Mouse (Mus musculus): Measurements from ENCODE around the gene Fam84b. TPM values are rescaled to one million over a fixed set of nuclear protein-coding genes. Genes with fewer than 3 reads are reported as not detected.

Fam84b gene
- polyA plus RNA-seq, 1 experiment from 2014 or later = 12.1 TPM

DNA sequence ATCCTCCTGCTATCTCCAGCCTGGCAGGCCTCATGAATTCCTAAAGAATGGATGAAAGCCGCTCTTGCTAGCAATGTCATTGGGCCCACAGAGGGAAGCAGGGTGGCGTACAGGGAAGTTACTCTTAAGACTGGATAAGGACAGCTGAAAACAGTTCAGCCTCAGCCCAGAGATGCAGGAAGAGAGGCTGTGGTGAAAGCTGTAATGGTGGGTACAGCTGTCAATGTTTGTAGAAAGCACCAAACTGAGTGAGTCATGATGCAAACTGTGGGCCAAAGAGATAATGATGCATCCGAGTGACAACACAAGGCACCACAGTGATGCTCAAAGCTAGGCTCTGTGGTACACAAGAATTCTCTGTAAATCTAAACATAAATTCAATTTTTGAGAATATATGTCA, 39.0 kb downstream of the Fam84b start:
- Histone ChIP-seq H3K27ac (replicated peaks; ENCODE audit: low read depth, low read length) (no peak overlapping the region), H3K9me3 (replicated peaks; ENCODE audit: control insufficient read depth, low read length) (no peaks in the 10 kb centered on the region), H3K4me1 (ENCODE audit: control insufficient read depth, insufficient read depth, low read length) (no peaks in the 10 kb centered on the region), H3K27me3 (ENCODE audit: control insufficient read depth, insufficient read depth, low read length) (no peaks in the 10 kb centered on the region), H3K4me2 (ENCODE audit: low read depth, low read length) (no peak overlapping the region), H3K36me3 (replicated peaks; ENCODE audit: control insufficient read depth, insufficient read depth, low read depth, low read length) (no peaks in the 10 kb centered on the region), H3K9ac (replicated peaks; ENCODE audit: low read length) (no peak overlapping the region), H3K4me3 (ENCODE audit: low read depth, low read length) (no peak overlapping the region)
- ATAC-seq (replicated peaks; ENCODE audit: insufficient number of reproducible peaks, low FRiP score, low TSS enrichment, low read depth) = no peak
- no peak for DNase-seq (ENCODE audit: low spot score)
- 89% methylated on average over 3 of the region's 3 CpGs for WGBS

DNA sequence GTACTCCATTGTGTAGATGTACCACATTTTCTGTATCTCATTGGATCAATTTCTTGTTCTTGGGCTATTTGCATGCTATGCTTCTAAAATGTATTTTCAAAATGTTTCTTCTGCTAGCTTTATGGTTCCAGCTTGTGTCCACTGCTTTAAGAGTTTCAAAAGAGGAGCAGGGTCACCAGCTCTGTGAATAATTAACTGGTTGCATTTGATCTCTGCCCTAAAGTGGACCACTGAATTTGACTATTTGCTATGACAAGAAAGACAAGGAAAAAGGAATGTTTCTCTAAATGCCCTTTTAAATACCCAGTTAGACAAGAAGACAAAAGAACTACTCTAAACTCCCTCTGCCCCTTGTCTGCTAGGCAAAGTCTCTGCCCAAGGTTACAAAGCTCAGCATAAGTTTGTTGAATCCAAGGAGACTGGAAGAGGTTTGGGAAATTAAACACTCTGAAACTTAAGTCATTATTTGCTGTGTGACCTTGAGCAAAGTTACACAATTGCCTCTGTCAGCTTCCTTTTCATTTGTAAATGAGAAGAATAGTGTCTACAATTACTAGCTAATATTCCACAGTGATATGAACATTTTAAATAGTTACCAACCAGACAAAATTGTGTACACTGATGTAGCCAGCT, 60.4 kb downstream of the Fam84b start:
- no peak overlapping the region for H3K27ac ChIP-seq (replicated peaks; ENCODE audit: low read depth, low read length)
- no peaks in the 10 kb centered on the region for H3K36me3 ChIP-seq (replicated peaks; ENCODE audit: control insufficient read depth, insufficient read depth, low read depth, low read length)
- no peaks in the 10 kb centered on the region for H3K9me3 ChIP-seq (replicated peaks; ENCODE audit: control insufficient read depth, low read length)
- no peak overlapping the region for H3K4me2 ChIP-seq (ENCODE audit: low read depth, low read length)
- H3K9ac ChIP-seq (replicated peaks; ENCODE audit: low read length) = no peak overlapping the region
- ATAC-seq (replicated peaks; ENCODE audit: insufficient number of reproducible peaks, low FRiP score, low TSS enrichment, low read depth) (no peak), DNase-seq (ENCODE audit: low spot score) (no peak)
- no peaks in the 10 kb centered on the region for H3K4me1 ChIP-seq (ENCODE audit: control insufficient read depth, insufficient read depth, low read length)
- H3K27me3 ChIP-seq (ENCODE audit: control insufficient read depth, insufficient read depth, low read length) = no peaks in the 10 kb centered on the region
- H3K4me3 ChIP-seq (ENCODE audit: low read depth, low read length) = no peak overlapping the region

DNA sequence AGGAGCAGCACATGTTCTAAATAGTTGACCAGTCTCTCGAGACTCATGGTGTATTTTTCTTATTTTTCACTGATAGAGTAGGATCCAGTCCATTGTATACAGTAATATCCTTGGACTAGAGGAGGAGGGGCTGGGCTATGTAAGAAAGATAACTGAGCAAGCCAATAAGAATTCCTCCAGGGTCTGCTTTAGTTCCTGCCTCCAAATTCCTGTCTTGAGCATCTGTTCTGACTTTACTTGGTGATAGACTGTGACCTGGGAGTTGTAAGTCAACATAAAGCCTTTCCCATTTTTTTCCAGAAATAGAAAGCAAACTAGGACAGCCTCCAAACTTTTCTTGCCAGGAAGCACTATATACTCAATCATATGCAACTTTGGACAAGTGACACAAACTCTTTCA, 64.5 kb downstream of the Fam84b start:
- H3K36me3 ChIP-seq (replicated peaks; ENCODE audit: control insufficient read depth, insufficient read depth, low read depth, low read length) = no peaks in the 10 kb centered on the region
- ATAC-seq (replicated peaks; ENCODE audit: insufficient number of reproducible peaks, low FRiP score, low TSS enrichment, low read depth) (no peak), DNase-seq (ENCODE audit: low spot score) (no peak)
- no peaks in the 10 kb centered on the region for H3K9me3 ChIP-seq (replicated peaks; ENCODE audit: control insufficient read depth, low read length)
- 76% methylated on average over 1 of the region's 1 CpGs for WGBS
- no peak overlapping the region for H3K4me2 ChIP-seq (ENCODE audit: low read depth, low read length)
- H3K4me3 ChIP-seq (ENCODE audit: low read depth, low read length) = no peak overlapping the region
- no peak overlapping the region for H3K9ac ChIP-seq (replicated peaks; ENCODE audit: low read length)
- no peak overlapping the region for H3K27ac ChIP-seq (replicated peaks; ENCODE audit: low read depth, low read length)
- no peaks in the 10 kb centered on the region for H3K27me3 ChIP-seq (ENCODE audit: control insufficient read depth, insufficient read depth, low read length)
- H3K4me1 ChIP-seq (ENCODE audit: control insufficient read depth, insufficient read depth, low read length) = no peaks in the 10 kb centered on the region

DNA sequence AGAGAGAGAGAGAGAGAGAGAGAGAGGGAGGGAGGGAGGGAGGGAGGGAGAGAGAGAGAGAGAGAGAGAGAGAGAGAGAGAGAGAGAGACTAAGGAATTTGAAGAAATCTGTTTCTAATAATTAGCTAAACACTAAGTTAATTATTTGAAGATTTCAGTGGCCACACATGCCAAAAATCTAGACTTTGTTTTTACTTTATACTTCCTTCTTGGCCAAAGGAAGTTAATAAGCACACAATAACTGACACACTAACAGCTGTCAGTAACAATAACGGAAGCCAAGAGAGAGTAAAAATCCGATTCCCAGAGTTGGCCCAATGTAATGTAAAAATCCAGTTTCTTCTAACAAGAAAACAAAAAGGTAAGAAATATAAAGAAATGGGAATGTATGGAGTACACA, 69.8 kb downstream of the Fam84b start:
- Histone ChIP-seq H3K27me3 (ENCODE audit: control insufficient read depth, insufficient read depth, low read length) (no peaks in the 10 kb centered on the region), H3K9ac (replicated peaks; ENCODE audit: low read length) (no peak overlapping the region), H3K9me3 (replicated peaks; ENCODE audit: control insufficient read depth, low read length) (no peaks in the 10 kb centered on the region), H3K4me2 (ENCODE audit: low read depth, low read length) (no peak overlapping the region), H3K4me1 (ENCODE audit: control insufficient read depth, insufficient read depth, low read length) (no peaks in the 10 kb centered on the region), H3K27ac (replicated peaks; ENCODE audit: low read depth, low read length) (no peak overlapping the region), H3K4me3 (ENCODE audit: low read depth, low read length) (no peak overlapping the region), H3K36me3 (replicated peaks; ENCODE audit: control insufficient read depth, insufficient read depth, low read depth, low read length) (no peaks in the 10 kb centered on the region)
- WGBS = 51% methylated on average over 2 of the region's 2 CpGs
- no peak for ATAC-seq (replicated peaks; ENCODE audit: insufficient number of reproducible peaks, low FRiP score, low TSS enrichment, low read depth)
- no peak for DNase-seq (ENCODE audit: low spot score)

DNA sequence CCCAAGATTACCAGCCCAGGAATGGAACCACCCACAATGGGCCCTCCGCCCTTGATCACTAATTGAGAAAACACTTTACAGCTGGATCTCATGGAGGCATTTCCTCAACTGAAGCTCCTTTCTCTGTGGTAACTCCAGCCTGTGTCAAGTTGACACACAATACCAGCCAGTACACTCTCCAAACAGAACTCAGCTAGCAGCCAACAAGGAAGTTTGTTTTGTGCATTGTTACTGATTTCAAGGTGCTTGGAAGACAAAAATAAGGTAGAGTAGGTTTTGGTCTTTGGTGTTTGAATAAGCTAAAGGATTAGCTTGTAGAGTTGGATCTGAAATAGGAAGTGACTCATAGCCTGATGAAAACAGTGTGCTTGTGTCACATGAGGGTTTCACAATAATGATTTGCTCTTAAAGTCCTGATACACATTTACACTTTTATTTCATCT, 74.0 kb downstream of the Fam84b start:
- H3K4me3 ChIP-seq (ENCODE audit: low read depth, low read length) = no peak overlapping the region
- H3K4me1 ChIP-seq (ENCODE audit: control insufficient read depth, insufficient read depth, low read length) = no peaks in the 10 kb centered on the region
- no peaks in the 10 kb centered on the region for H3K27me3 ChIP-seq (ENCODE audit: control insufficient read depth, insufficient read depth, low read length)
- no peak overlapping the region for H3K9ac ChIP-seq (replicated peaks; ENCODE audit: low read length)
- DNase-seq (ENCODE audit: low spot score) = no peak
- ATAC-seq (replicated peaks; ENCODE audit: insufficient number of reproducible peaks, low FRiP score, low TSS enrichment, low read depth) = no peak
- no peaks in the 10 kb centered on the region for H3K36me3 ChIP-seq (replicated peaks; ENCODE audit: control insufficient read depth, insufficient read depth, low read depth, low read length)
- WGBS = 67% methylated on average over 1 of the region's 1 CpGs
- H3K4me2 ChIP-seq (ENCODE audit: low read depth, low read length) = no peak overlapping the region
- no peak overlapping the region for H3K27ac ChIP-seq (replicated peaks; ENCODE audit: low read depth, low read length)
- no peaks in the 10 kb centered on the region for H3K9me3 ChIP-seq (replicated peaks; ENCODE audit: control insufficient read depth, low read length)

DNA sequence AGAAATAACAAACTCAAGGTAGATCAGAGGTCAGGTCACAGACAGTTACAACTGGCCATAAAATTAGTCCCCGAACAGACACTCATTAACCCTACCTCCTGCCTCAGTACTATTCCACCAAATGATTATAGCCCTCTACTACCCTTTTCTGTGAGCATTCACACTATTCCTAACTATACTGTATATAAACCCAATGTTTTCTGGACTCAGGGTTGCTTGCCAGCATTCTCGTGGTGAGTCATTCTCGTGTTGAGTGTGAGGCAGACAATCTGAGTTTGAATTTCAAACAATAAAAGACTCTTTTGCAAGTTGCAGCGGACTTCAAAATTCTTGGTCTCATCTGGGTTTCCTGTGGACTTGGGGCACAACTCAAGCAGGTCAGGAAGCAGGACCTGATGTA, 74.5 kb downstream of the Fam84b start:
- ATAC-seq (replicated peaks; ENCODE audit: insufficient number of reproducible peaks, low FRiP score, low TSS enrichment, low read depth) (no peak), DNase-seq (ENCODE audit: low spot score) (no peak)
- H3K4me1 ChIP-seq (ENCODE audit: control insufficient read depth, insufficient read depth, low read length) = no peaks in the 10 kb centered on the region
- no peak overlapping the region for H3K4me2 ChIP-seq (ENCODE audit: low read depth, low read length)
- H3K27me3 ChIP-seq (ENCODE audit: control insufficient read depth, insufficient read depth, low read length) = no peaks in the 10 kb centered on the region
- no peak overlapping the region for H3K4me3 ChIP-seq (ENCODE audit: low read depth, low read length)
- no peaks in the 10 kb centered on the region for H3K36me3 ChIP-seq (replicated peaks; ENCODE audit: control insufficient read depth, insufficient read depth, low read depth, low read length)
- no peak overlapping the region for H3K9ac ChIP-seq (replicated peaks; ENCODE audit: low read length)
- no peaks in the 10 kb centered on the region for H3K9me3 ChIP-seq (replicated peaks; ENCODE audit: control insufficient read depth, low read length)
- WGBS = 78% methylated on average over 4 of the region's 4 CpGs
- no peak overlapping the region for H3K27ac ChIP-seq (replicated peaks; ENCODE audit: low read depth, low read length)

Other genes with a start within 250 kb of the Fam84b start
- gene A1bg, start 69.2 kb upstream of the Fam84b start, polyA plus RNA-seq (2014; fragmentation: Nextera tagmentation; extraction: Ambion mirVana) = not detected in 2 replicates

Measured in embryonic facial prominence, embryonic 11.5 days (tissue).